Mouse (Mus musculus): ENCODE data around the gene Anxa10.

Gene Anxa10

DNA sequence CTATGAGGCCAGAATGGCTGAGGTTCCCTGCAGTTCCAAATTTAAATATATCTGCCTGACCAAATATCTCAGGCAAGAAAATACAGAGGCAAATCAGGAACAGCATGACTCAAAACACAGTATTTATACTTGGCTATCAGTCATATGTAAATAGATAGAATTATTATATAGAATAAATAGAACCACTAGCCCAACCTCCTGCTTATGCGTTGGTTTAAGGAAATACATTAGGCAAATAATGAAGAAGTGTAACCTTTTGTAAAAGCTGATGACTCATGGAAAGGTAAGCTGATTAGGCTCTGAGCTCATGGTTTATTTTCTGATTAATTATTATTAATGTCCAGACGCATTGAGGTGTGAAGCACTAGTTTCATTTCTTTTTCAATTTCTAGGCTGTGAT, at the start of gene Anxa10:
Gene Anxa10 (minus strand): TSS at position 53 of the 400 bp plus-strand sequence.
- DNase-seq (ENCODE audit: low spot score in 2 of 2): no peak

DNA sequence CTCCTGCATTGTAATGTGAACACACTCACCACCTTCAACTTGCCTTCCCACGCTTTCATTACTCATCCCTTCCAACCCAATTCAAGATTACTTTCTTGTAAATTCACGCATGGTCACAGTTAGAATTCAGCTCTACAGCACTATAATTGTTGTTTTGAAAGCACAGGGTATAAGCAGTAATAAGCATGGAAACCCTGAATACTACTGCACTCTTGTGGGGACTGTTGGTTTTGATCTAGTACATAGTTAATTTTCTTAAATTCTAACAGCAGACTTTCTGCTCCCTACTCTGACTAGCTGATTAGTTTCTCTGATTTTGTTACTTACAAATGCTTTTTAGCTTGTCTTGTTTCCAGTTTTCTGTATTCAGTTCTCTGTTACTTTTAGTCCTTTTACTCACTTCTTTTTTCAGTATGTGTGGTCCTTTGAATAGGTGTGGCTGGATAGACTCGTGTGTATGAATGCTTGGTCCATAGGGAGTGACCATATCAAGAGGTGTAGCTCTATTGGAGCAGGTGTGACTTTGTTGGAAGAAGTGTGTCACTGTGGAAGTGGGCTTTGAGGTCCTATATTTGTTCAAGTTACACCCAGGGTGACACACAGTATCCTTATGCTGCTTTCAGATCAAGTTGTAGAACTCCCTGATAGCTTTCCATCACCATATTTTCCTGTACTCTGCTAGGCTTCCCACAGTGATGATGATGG, 9.9 kb upstream of the Anxa10 start:
- DNase-seq (ENCODE audit: low spot score in 2 of 2): no peak

DNA sequence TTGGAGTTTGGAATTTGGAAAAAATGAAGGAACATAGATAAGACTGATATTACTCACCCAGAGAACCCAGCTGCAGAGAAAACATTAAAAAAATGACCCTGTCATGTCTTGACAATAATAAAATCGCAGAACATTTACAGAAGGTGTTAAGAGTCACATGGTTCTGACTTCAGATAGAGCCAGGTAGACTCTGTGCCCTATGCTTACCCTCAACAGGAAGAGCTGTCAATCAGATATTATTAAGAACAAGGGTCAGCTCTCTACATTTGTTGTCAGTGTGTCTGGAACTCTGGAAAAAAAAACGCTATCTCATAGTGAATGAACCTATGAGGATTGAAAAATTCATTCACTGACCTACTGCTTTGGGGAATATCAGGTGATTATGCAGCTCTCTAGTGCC, 25.7 kb downstream of the Anxa10 start:
- DNase-seq (ENCODE audit: low spot score in 2 of 2): no peak

DNA sequence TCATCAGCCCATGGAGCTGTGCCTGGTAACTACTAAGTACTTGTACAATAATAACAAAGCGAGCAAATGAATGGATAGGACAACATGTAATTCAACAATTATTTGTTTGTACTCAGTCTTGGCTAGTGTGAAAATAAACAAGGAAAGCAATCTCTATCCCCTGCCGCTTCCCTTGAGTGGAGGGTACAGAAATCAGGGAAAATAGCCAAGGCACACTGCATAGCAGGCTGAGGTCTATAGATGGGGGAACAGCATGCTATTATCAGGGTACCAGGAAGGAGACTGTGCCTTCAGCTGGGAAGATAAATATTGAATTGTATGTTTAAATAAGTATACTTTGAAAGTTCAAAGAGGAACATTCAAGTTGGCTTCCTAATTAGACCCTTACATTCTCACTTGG, 41.1 kb downstream of the Anxa10 start:
- no peak for DNase-seq (ENCODE audit: low spot score in 2 of 2)

DNA sequence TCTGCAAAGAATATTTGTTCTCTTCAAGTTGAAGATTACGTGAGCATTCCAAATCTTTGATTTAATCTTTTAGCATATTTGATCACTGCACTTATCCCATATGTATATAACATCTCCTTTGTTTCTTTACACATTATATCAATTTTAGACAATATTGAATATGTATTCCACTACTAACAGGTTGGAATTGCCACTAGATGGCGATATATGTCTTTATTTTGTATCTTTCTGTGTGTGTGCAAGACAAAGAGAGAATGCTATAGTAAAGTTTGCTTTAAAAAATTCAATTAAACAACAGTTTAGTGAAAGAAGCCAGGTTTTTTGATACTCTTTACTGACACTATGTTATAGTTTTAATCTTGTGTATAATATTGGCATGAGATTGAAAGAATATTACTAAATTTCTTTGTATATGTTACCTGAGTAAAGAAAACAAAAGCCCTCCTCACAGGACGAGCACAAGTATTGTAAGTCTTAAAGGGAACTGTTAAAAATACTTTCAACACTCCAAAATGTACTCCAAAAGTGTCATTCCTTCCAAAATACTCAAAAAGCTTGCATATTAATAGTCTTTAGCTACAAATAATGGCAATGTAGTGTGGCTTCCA, 42.7 kb downstream of the Anxa10 start:
- no peak for DNase-seq (ENCODE audit: low spot score in 2 of 2)

DNA sequence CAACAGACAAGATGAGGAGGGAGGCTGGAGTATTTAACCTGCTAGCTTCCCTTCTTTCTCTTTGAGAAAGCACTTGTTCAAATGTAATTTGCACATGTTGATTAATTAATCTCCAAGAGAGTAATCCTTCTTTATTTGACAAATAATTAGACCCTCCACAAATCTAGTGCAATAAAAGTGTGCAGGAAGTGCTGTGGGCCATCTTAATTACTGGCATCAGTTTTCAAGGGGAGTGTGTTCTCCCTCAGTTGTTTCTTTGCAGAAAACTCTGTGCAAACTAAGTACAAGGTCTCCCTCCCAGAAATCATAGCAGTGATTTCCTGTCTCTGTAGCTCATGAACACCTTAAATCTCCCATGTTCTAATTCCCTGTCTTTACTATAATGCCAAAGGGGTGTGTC, 54.6 kb downstream of the Anxa10 start:
- DNase-seq (ENCODE audit: low spot score in 2 of 2): no peak

DNA sequence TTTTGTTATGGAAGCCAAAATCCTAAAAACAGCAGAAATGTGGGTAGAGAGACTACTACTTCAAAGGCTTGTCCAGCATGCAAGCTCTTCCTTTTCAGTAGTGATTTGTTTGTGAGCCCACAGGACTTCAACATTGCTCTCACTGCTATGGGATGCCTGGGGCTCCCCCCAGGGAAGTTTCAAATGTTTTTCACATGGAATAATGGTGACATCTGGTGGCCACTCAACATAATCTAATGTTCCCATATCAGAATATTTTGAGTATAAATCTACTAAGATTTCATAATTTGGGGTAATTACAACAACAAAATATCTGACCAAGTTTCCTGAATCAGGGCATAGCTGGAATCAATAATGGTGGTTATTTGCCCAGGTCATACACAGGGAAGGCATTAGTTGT, 62.6 kb downstream of the Anxa10 start:
- DNase-seq (ENCODE audit: low spot score in 2 of 2): no peak

DNA sequence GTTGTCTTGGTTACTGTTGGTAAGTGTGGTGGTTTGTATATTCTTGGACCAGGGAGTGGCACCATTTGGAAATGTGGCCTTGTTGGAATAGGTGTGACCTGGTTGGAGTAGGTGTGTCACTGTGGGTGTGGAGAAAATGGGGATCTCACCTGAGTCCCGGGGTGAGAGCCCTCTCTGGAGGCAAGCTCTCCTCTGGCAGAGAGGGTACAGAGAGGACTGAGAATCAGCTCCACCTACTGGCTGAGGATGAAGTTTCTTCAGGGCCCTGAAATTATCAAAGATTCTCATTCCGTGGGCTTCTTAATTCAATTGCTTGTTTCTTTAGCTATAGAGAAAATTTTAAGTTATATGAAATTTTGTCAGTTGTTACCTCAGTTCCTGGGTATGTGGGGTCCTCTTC, 76.1 kb downstream of the Anxa10 start:
- DNase-seq (ENCODE audit: low spot score in 2 of 2): no peak

DNA sequence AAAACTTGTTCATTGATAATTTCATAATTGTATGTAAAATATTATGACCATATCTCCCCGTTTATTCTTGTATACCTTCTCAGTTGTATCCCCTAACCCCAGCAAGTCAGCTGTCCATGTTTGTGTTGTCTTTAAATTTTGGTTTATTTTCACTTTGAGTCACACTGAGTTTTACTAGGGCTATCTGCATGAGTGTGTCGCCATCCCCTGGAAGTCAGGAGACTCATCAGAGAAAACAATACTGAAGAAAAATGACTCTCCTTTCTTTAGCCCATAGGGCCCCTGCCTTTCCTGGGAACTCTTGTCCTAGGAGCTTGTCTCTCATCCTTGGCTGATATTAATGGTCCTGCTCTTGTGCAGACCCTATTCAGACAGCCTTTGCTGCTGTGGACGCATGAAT, 88.6 kb downstream of the Anxa10 start:
- DNase-seq (ENCODE audit: low spot score in 2 of 2): no peak

DNA sequence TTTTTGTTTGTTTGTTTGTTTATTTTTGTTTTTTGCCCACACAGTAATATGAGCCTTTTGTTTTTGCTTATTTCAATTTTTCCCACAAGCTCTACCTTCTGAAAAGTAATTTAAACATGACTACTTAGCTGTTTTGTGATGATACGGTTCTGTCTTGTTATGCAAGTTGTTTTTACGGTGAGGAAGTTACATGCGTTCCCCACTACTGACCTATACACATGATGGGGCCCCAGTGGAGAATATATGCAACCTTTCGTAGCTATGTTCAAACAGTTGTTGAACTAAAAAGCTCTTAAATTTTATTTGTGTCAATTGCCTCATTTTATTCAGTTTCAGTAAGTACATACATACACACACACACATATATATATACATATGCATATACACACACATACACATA, 108.4 kb downstream of the Anxa10 start:
- no peak for DNase-seq (ENCODE audit: low spot score in 2 of 2)

DNA sequence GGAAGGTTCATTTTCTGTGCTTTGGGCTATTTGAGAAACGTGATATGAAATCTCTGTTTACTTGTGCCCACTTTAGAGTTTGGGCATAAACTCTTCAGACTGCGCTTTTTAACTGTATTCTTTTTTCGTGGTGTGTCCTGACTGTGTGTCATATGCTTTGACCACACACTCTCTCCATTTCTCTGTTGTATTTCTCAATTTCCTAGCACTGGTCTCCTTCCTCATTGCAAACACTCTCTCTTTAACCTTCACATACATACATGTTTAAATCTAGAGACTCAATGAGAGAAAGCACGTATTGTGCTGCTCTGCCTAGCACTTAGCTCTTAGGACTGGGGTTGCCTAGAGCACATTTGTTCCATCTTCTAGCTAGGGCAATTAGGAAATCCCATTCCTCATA, 108.8 kb downstream of the Anxa10 start:
- no peak for DNase-seq (ENCODE audit: low spot score in 2 of 2)
